Mouse (Mus musculus): ENCODE measurements at regions not wholly inside any gene's neighbourhood (a gene's known extent, or its start where the extent isn't known, plus 50 kb on each side); places are given as distances from the start of the nearest gene placed in this dataset.

DNA sequence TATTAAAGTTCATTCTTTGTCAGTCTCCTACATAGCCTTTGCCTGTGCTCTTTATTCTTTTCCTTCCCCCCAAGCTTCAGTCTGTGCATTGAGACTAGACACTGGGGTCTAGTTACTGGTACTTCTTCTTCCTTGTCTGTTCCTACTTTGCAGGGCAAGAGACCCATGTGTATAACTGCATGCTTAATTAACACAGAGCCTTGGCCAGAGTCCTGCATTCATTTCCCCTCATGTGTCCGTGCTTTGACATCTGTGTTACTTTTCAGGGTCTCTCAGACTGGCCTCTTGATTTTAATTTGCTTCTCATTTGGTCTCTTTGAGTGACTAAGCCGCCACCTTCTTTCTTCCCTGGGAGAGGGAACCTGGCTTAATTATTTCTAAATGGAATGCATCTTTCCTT, 208.4 kb upstream of the Ldb2 start:
- DNase-seq, result no peak

DNA sequence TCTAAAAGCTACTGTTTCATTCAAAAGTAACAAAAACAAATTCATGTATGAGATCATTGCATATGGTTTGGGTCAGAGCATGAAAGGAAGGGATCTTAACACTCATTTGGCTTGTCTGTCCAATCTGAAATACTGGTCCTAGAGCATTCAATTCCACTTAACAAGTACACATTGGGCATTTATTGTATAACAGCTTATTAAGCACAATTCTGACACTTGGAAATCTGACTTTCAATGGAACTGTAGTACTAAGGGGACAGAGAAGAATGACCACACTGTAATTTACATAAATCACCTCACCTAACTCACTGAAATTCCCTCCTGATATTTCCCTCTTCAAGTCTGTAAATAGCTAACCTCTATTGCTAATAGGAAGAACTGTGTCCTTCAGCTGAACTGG, 201.5 kb upstream of the Ldb2 start:
- DNase-seq, result no peak

DNA sequence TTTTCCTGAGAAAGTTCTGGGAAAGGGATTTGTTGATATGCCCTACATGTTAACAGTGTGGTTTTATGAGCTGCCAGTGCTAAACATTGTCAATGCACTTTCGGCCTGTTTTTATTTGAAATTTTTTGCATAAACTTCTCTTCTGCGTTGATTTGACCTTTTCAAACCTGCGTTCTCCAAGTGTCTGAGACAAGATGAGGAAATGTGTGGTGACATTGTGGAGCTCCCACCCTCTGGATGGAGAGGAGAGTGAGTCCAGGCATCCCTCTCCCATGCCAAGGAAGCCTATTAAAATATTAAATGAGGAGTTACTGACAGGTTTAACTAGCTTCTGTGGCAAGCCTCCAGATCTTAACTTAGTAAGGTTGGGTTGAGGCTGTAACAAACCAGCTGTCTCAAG, 199.6 kb upstream of the Ldb2 start:
- no peak for DNase-seq

DNA sequence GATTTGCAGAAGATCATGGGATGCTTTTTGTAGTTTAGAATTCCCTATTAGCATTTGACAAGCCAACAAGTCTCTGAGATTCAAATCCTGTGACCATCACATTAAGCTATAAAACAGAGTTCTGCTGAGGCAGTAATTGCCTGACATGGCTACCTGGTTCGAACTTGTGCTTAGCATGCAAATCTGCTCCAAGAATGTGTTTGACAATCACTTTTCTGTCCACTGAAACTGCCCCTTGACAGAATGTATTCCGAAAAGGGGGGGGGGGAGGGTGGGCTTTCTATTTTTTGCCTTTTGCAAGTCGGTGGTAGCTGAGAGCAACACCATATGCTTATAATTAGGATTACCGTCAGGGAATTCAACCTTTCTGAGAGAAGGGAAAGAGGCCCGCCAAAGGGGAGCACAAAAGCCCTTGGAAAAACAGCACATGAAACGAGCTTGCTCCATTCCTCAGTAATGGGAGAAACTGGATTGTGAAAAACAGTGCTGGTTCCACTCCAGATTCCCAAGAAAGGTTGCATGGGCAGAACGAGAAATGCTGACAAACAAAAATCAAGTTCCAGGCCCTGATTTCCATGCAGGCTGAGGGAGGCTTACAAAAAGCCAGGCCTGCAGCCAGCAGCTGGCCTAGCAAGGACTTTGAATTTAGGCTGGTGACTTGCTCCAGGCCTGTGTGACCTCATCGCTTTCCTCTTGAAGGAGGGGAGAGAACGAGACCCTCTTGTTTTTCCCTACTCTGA, 176.1 kb upstream of the Ldb2 start:
- peak; percentile 1 for DNase-seq

DNA sequence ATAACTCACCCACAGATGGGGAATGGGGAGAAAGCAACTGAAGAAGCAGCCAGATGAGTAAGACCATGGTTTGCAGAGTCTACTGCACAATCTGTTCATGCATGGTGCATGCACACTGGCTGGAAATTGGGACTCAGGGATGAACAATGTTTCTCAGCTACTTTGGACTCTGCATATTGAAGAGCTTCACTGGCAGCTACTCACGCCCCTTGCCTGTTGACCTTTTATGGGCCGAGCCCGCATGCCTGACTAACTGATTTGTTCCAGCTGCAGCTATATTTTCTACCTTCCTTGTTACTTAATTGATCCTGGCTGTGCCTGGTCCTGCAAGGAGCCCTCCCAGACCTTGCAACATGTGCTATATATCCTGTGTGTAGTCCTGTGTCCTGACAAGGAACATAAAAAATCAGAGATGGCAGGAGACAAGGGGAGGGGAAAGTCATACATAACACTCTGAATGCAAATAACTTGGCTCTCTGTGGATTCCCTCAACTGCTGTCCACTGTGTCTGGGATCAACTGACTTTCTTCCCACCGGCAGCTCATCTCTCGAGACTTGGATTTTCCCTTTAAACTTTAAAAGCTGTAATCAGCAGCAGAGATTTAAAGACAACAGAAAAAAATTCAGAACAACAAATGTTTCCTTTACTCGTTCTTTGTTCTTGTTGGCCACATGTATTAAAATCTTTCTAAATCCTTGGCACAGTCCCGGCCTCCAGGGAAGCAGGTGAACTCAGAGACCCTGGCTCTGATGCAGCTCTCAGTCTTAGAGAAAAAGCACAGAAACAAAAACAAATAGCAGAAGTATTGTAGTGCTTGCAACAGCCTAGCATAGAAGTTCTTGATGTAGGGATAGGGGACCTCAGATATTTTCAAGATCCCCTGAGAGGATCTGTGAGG, 143.8 kb upstream of the Ldb2 start:
- DNase-seq, result peak; percentile 3

DNA sequence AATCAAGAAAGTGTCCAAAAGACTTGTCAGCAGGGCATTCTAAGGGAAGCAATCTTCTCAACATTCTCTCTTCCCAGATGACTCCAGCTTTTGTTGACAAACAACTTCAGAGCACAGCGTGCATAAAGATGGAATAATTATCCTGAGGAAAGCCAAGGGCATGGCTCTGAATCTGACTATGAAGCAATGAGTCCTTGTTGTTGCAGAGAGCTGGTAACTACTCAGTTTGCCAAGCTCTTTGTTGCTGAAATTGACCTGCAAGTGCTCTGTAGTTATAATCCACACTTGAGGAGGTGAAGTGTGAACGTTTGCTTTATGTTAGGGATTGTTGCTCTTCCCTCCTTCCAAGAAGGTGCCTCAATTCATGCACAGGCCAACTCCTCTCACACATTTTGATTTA, 143.1 kb upstream of the Ldb2 start:
- no peak for DNase-seq

DNA sequence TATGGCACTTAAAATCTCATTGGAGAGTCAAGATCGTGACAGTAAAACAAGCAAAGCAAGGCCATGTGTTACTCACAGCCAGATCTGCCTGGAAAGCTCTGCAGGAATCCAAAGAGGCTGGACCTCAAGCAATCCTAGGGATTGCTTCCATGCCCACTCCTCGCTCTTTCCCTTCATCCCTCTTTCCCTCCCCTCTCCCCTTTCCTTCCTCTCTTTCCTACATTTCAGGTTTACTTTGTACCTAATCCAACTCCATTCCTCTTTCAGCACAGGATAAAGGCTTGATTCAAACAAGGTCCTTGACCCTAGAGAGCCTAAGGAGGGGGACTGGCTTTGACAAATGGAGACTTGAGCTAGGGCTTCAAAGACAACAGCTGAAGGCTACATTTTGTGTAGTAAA, 126.0 kb upstream of the Ldb2 start:
- no peak for DNase-seq

DNA sequence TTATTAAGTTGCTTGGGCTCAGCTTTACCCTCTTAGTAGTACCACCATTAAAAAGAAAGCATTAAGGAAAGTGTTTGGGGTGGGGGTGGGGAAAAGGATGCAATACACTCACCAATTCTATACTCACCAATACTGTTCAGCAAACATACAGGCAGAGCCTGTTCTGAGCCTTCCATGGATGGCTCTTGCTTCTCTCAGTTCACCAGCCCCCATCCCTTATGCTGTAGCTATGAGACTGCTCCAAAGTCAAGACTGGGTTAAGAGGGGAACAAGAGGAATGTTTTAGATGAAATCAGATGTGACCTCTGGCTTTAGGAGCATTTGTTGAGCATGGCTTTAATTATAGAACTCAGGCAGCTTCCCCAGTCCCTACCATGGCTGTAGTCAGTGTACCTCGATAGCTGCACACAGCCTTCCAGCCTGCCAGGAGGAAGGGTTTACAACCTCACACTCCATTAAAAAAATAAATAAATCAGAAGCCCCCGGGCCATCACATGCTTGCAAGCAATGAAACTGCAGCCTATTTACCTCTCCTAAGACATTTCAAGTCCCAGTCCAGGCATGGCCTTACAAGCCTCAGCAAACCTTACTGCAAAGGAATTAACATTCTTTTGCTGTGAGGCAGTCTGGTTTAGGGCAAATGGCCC, 122.8 kb upstream of the Ldb2 start:
- DNase-seq, result no peak

DNA sequence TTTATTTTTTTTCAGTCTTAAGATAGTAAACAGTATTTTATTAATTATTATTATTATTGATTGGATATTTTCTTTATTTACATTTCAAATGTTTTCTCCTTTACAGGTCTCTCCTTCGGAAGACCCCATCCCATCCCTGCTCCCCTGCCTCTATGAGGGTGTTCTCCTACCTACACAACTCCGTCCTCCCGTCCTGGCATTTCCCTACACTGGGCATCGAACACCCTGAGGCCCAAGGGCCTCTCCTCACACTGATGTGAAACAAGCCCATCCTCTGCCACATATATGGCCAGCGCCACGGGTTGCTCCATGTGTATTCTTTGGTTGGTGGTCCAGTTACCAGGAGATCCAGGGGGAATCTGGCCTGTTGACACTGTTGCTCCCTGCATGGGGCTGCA, 118.3 kb upstream of the Ldb2 start:
- no peak for DNase-seq

DNA sequence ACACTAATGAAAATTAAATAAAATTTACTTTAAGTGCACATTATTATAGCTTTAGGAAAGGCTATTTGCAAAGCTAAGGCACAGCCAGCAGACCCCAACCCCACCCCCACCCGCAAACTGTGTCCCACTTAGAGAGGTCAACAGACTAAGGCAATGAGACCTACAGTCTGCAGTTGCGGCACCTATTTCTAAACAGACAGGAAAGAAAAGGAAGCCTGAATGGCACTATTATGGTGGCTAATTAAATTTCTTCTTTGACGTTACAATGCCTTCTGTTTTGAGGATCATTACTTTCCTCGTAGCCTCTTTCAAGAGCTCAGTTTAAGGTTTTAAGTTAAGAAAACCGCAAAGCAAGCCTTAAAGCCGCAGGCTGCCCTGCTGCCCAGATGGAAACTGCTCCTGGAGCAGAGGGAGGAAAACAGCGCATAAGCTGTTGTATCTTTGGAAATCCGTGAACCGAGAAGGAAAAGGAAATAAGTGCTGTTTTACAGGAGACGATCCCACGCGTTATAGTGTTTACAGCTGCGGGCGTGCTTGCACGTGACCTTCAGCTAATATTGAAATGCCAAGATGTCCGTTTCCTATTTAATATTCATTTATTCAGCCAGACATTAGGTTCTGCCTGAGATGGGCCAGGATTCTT, 117.8 kb upstream of the Ldb2 start:
- DNase-seq, result no peak

DNA sequence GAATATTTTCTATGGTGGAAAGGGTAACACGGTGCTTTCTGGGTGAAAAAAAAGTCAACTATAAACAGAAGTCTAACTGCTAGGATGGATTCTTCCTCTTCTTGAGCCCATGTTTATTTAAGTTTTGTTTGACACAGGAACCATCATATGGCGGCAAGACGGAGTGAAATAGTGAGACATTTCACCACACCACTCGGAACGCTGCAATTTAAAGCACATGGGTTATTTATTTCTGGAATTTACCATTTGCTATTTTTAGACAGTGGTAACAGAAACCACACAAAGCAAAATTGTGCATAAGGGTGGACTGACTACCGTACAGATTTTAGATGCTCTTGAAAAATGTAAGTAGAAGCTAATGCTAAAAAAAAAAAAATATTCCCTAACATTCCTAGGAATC, 103.1 kb upstream of the Ldb2 start:
- no peak for DNase-seq

DNA sequence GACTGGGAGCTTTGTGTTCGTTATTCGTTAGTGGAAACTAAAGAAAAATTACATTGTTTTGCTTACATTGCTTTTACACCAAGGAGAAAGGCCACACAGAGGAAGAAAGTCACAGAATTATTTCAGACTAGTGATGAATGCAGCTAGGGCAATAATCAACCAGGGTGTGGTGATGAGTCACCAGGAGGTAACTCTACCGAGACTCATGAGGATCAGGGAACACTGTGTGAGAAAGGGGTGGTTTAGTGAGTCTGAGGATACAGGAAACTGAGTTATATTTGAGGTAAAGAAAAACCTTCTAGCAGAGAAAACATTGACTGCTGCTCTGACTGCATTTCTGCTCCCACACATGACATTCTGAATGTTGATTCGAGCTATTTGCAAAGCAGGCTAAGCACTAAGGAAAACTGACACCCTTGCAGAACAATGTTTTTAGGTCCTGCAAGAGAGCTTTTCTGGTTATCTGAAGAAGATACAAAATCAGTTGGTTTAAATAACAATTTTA, 87.1 kb upstream of the Ldb2 start:
- DNase-seq, result no peak

DNA sequence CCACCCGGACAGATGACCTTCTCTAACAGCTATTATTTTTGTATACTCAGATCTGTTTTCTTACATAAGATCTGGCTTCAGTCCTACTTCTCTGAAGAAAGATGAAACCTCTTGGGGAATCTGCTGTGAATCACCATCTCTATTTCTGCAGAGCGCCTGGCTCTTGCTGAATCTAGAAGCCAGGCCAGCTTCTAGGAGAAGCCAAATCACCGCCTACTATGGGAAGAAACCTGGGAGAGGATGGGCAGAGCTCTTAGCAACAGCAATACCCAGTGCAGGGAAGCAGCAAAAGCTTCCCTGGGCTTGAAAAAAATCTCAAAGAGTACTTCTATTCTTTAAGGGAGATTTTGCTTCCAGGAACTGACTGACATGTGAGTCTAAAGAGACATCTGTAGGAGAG, 77.5 kb upstream of the Ldb2 start:
- peak; percentile 14 for DNase-seq

DNA sequence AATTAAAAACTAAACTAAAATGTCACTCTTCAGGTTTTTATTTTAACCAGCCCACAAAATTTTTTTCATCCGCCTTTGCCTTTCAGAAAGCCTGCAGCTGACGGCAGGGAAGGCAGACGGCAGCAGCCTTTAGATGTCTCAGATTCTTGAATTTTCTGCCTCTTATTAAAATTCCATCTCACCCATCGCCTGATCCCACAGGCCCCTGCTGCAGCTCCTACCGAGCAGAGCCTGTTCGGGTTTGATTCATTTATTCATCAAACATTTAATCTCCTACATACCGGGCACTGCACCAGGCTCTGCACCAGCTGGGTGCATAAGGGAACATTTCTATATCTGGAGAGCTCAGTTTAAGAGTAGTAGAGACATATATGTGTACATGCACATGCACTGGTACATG, 72.8 kb upstream of the Ldb2 start:
- no peak for DNase-seq

DNA sequence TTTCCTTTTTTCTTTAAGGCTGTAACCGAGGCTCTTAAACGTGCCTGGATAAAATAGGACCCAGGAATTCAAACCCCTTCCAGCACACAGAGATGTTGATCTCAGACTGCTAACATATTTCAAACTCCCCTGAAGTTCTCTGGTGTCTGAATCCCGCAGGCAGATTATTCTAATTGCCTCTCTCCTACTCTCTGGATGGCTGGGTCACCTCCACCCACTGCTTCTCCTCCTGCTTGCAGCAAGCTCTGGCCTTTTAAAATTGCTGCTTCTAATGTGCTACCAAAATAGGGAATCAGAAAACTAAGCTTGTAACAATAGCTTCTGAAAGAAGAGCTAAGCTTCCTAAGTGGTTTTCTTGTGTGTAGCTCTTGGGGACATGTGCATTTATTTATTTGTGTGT, 64.4 kb upstream of the Ldb2 start:
- DNase-seq, result no peak

DNA sequence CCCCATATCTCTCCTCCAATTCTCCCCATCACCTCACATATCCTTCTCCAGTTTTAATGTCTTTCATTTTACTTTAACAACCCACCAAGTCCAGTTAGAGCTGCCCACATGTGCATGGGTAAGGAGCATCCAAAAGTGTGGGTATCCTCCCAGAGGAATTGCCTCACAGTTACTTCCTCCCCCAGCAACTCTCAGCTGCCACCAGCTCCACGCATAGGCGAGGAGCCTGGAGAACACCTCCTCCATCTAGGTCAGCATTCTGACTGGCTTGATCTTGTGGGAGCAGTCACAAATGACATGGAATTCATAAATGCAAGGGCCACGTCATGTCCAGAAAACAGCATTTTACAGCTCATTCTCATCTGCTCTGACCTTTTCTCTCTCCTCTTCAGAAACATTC, 63.9 kb upstream of the Ldb2 start:
- no peak for DNase-seq

DNA sequence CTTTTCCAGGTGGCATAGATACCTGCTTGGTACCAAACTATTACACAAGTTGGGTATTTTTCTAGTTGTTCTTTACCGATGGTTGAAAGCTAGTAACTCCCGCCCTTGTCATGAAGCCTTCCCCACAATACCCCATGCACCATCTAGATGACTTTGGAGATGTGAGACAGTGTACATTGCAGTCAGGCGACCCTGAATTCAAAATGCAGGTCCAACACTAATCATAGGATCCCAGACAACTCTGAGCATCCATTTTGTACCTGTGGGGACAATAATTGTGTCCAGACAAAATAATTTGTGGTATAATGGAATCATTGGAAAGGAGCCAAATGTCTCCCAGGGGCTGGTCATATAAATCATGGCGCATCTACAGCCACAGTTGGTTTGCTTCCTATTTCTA, 54.7 kb upstream of the Ldb2 start:
- DNase-seq, result no peak
